Mouse (Mus musculus) forebrain, embryonic 14.5 days (tissue): ENCODE results near the gene Ctc1. TPM values are rescaled to one million over a fixed set of nuclear protein-coding genes. Genes with fewer than 3 reads are reported as not detected.
A peak's percentile ranks its signal among the peaks of the same experiment; 100 is the strongest.

Source experiments
- ATAC-seq: fragments of 200-750 bp; cut with Nextera tagmentation; 2 replicates; pipeline ENCODE4 v1.8.0; 2017; ENCODE audit warnings: mild to moderate bottlenecking, moderate library complexity
- DNase-seq: peaks from one replicate; pipeline ENCODE4 v3.0.0-alpha.2; 2015; ENCODE audit warnings: low spot score
- H3K27ac ChIP-seq: fragments of 300-500 bp; sonication (generic); 2 replicates; pipeline ENCODE4 v1.5.1; 2014; ENCODE audit warnings: low read depth, mild to moderate bottlenecking, control low read depth, low read length, moderate library complexity
- H3K27me3 ChIP-seq: fragments of 300-500 bp; sonication (generic); replicated peaks from 2 replicates; pipeline ENCODE4 v1.6.1; 2014; ENCODE audit warnings: low read length, control low read depth, mixed read lengths; ENCODE audit not compliant: control insufficient read depth, insufficient read depth
- H3K36me3 ChIP-seq: fragments of 300-500 bp; sonication (generic); 2 replicates; pipeline ENCODE4 v1.6.1; 2014; ENCODE audit warnings: low read length, control low read depth; ENCODE audit not compliant: control insufficient read depth, insufficient read depth
- H3K4me1 ChIP-seq: fragments of 300-500 bp; sonication (generic); 2 replicates; pipeline ENCODE4 v1.6.1; 2014; ENCODE audit warnings: antibody characterized with exemption, low read length, control low read depth; ENCODE audit not compliant: control insufficient read depth, insufficient read depth
- H3K4me2 ChIP-seq: fragments of 300-500 bp; sonication (generic); 2 replicates; pipeline ENCODE4 v1.6.1; 2014; ENCODE audit warnings: mild to moderate bottlenecking, control low read depth, low read length
- H3K4me3 ChIP-seq: fragments of 300-500 bp; sonication (generic); 2 replicates; pipeline ENCODE4 v1.5.1; 2014; ENCODE audit warnings: low read depth, low read length, control low read depth
- H3K9ac ChIP-seq: fragments of 300-500 bp; sonication (generic); 2 replicates; pipeline ENCODE4 v1.6.1; 2014; ENCODE audit warnings: mild to moderate bottlenecking, low read length, control low read depth, moderate library complexity
- H3K9me3 ChIP-seq: fragments of 300-500 bp; sonication (generic); replicated peaks from 2 replicates; pipeline ENCODE4 v1.6.1; 2016; ENCODE audit warnings: low read length, control low read depth, mixed read lengths; ENCODE audit not compliant: control insufficient read depth
- WGBS: fragments of 180-500 bp; shearing (Covaris S2); extraction: QIAGEN DNeasy Blood & Tissue Kit; methylation state at CpG from one replicate; pipeline ENCODE4 v1.1.7; 2014; 5-methylcytosine and 5-hydroxymethylcytosine counted together
- polyA plus RNA-seq: library from polyadenylated mRNA; unstranded; fragments of >200 nt; fragmentation: Nextera tagmentation; extraction: Ambion mirVana; gene quantifications from 2 replicates; pipeline ENCODE4 v1.2.1, GENCODE M21; 2014

Gene Ctc1
- polyA plus RNA-seq, 1 experiment from 2014 or later = 43.4 TPM

- peaks cover 11% of the 10 kb centered on the region for H3K4me1 ChIP-seq
- ATAC-seq = peak; percentile 72
- no peaks in the 10 kb centered on the region for H3K27me3 ChIP-seq
- peak overlapping the region; percentile 51 for H3K4me3 ChIP-seq
- H3K4me2 ChIP-seq = peak overlapping the region; percentile 82
- no peaks in the 10 kb centered on the region for H3K36me3 ChIP-seq
- H3K9me3 ChIP-seq = no peaks in the 10 kb centered on the region
- peak overlapping the region; percentile 82 for H3K27ac ChIP-seq
- WGBS = 3% methylated on average over 18 of the region's 18 CpGs
- DNase-seq = peak; percentile 97
- peak overlapping the region; percentile 78 for H3K9ac ChIP-seq
Measured at GRCm38 (mm10) chr11:69012071-69012601, 3.6 kb upstream of the Ctc1 start.

GRCm38 (mm10) chr11:69016755-69017154 lies 1.0 kb downstream of the Ctc1 start:
- Histone ChIP-seq H3K27me3 (no peaks in the 10 kb centered on the region), H3K4me3 (peak overlapping the region; percentile 65), H3K4me1 (peaks cover 9% of the 10 kb centered on the region), H3K36me3 (peaks cover 10% of the 10 kb centered on the region), H3K9ac (peak overlapping the region; percentile 89), H3K4me2 (peak overlapping the region; percentile 87), H3K9me3 (no peaks in the 10 kb centered on the region), H3K27ac (peak overlapping the region; percentile 87; the same call in 1 of the 2 replicates)
- DNase-seq (no peak), ATAC-seq (no peak)
- 64% methylated on average over 3 of the region's 3 CpGs for WGBS

DNA sequence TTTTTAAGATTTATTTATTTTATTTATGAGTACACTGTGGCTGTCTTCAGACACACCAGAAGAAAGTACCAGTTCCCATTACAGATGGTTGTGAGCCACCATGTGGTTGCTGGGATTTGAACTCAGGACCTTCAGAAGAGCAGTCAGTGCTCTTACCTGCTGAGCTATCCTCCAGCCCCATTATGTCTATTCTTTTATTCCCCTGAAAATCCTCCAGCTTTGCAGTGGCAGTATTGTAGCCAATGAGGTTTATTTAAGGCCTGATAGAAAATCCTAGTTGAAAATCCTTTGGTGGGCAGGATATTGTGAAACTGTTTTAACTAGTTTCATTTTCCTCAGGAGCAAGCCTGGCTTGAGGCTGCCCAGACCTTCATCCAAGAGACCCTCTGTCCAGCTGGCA lies 5.0 kb downstream of the Ctc1 start:
- no peak overlapping the region for H3K27ac ChIP-seq
- H3K9me3 ChIP-seq = no peaks in the 10 kb centered on the region
- no peak overlapping the region for H3K4me3 ChIP-seq
- no peak for ATAC-seq
- no peak for DNase-seq
- peaks cover 9% of the 10 kb centered on the region for H3K4me1 ChIP-seq
- no peaks in the 10 kb centered on the region for H3K27me3 ChIP-seq
- H3K9ac ChIP-seq = no peak overlapping the region
- peaks cover 50% of the 10 kb centered on the region for H3K36me3 ChIP-seq
- H3K4me2 ChIP-seq = no peak overlapping the region

- no peaks in the 10 kb centered on the region for H3K9me3 ChIP-seq
- WGBS = 87% methylated on average over 3 of the region's 3 CpGs
- no peaks in the 10 kb centered on the region for H3K4me1 ChIP-seq
- H3K27me3 ChIP-seq = no peaks in the 10 kb centered on the region
- ATAC-seq (no peak), DNase-seq (no peak)
- no peak overlapping the region for H3K9ac ChIP-seq
- peaks cover 100% of the 10 kb centered on the region for H3K36me3 ChIP-seq
- H3K4me3 ChIP-seq = no peak overlapping the region
- H3K4me2 ChIP-seq = no peak overlapping the region
- no peak overlapping the region for H3K27ac ChIP-seq
Measured at GRCm38 (mm10) chr11:69026562-69026961, 10.9 kb downstream of the Ctc1 start.

GRCm38 (mm10) chr11:69028805-69029204 lies 13.1 kb downstream of the Ctc1 start:
- DNase-seq (peak; percentile 11), ATAC-seq (no peak)
- peaks cover 99% of the 10 kb centered on the region for H3K36me3 ChIP-seq
- no peaks in the 10 kb centered on the region for H3K4me1 ChIP-seq
- no peak overlapping the region for H3K9ac ChIP-seq
- no peak overlapping the region for H3K4me3 ChIP-seq
- WGBS = 66% methylated on average over 2 of the region's 2 CpGs
- H3K27ac ChIP-seq = no peak overlapping the region
- H3K9me3 ChIP-seq = no peaks in the 10 kb centered on the region
- no peaks in the 10 kb centered on the region for H3K27me3 ChIP-seq
- H3K4me2 ChIP-seq = no peak overlapping the region

DNA sequence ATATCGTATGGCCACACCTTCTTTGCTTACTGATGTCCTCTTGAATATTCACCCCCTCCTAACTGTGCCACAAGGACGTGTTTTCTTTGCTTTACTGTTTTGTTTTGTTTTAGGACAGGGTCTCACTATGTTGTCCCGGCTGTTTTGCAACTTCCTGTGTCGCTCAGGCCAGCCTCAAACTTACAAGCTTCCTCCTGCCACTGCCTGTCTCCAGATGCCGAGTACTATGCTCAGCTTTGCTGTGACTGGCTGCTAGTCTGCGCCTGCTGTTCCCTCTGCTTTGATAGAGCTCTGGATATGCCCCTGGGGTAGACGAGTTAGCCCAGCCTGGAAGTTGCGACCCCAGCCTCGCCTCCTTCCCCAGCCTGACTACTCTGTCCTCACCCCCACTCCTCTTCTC lies 17.8 kb downstream of the Ctc1 start:
- Histone ChIP-seq H3K4me1 (peaks cover 1% of the 10 kb centered on the region; the same call in 1 of the 2 replicates), H3K9ac (no peak overlapping the region), H3K4me3 (no peak overlapping the region), H3K27me3 (no peaks in the 10 kb centered on the region), H3K27ac (no peak overlapping the region), H3K4me2 (no peak overlapping the region), H3K9me3 (no peaks in the 10 kb centered on the region), H3K36me3 (peaks cover 74% of the 10 kb centered on the region)
- no peak for DNase-seq
- WGBS = 90% methylated on average over 9 of the region's 9 CpGs
- no peak for ATAC-seq

DNA sequence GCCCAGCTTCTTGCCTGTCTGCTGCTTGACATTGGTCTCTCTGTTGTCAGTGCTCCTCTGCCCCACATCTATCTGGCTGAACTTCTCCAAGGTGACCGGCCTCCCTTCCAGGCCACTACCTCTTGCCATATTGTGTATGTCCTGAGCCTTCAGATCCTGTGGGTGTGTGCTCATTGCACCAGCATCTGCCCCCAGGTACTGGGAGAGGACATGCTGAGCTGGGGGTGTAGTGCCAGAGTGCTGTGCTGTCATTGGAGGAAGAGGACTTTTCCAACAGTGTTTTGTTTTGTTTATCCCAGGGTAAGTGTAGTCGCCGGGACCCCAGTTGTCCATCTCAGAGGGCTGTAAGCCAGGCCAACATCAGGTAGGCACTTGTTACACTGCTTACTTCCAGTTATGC lies 18.9 kb downstream of the Ctc1 start:
- ATAC-seq = no peak
- H3K4me1 ChIP-seq = peaks cover 11% of the 10 kb centered on the region; the same call in 1 of the 2 replicates
- H3K9ac ChIP-seq = no peak overlapping the region
- peaks cover 64% of the 10 kb centered on the region for H3K36me3 ChIP-seq
- WGBS = 100% methylated on average over 3 of the region's 3 CpGs
- H3K27me3 ChIP-seq = no peaks in the 10 kb centered on the region
- H3K4me3 ChIP-seq = no peak overlapping the region
- no peak for DNase-seq
- H3K27ac ChIP-seq = no peak overlapping the region
- no peaks in the 10 kb centered on the region for H3K9me3 ChIP-seq
- no peak overlapping the region for H3K4me2 ChIP-seq

- Histone ChIP-seq H3K9ac (no peak overlapping the region), H3K4me3 (no peak overlapping the region), H3K27me3 (no peaks in the 10 kb centered on the region), H3K9me3 (no peaks in the 10 kb centered on the region), H3K27ac (0 out of 2 replicates have a peak overlapping the region, but pooled peaks have one; percentile 28), H3K36me3 (peaks cover 55% of the 10 kb centered on the region), H3K4me2 (peak overlapping the region; percentile 23; the same call in 1 of the 2 replicates), H3K4me1 (peaks cover 11% of the 10 kb centered on the region; the same call in 1 of the 2 replicates)
- ATAC-seq (no peak), DNase-seq (no peak)
- 80% methylated on average over 9 of the region's 9 CpGs for WGBS
Measured at GRCm38 (mm10) chr11:69035411-69035810, 19.7 kb downstream of the Ctc1 start.

DNA sequence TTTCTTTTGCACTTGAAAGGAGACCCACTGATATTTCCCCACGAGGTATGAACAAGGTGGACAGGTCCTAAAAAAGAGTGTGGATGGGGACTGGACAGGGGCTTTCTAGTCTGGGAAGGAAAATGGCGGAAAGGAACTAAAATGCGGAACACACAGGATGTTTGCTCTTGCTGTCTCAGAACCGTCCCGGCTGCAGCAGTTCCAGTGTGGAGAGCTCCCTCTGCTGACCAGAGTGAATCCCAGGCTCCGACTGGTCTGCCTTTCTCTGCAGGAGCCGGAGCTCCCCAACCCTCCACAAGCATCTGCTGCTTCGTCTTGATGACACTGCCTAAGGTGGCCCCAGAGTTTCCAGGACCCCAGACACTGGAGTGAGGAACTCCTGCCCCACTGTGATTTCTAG lies 20.1 kb downstream of the Ctc1 start:
- DNase-seq (peak; percentile 90), ATAC-seq (peak; percentile 37)
- Histone ChIP-seq H3K27me3 (no peaks in the 10 kb centered on the region), H3K4me3 (no peak overlapping the region), H3K4me1 (peaks cover 11% of the 10 kb centered on the region; the same call in 1 of the 2 replicates), H3K9ac (no peak overlapping the region), H3K9me3 (no peaks in the 10 kb centered on the region), H3K36me3 (peaks cover 51% of the 10 kb centered on the region), H3K4me2 (peak overlapping the region; percentile 58), H3K27ac (0 out of 2 replicates have a peak overlapping the region, but pooled peaks have one; percentile 28)
- 3% methylated on average over 8 of the region's 8 CpGs for WGBS
